Mouse (Mus musculus) left cerebral cortex, adult 8-10 months (tissue): ENCODE results near the gene Dnajc11. TPM values are rescaled to one million over a fixed set of nuclear protein-coding genes. Genes with fewer than 3 reads are reported as not detected.

Experiments
- total RNA-seq, 4 experiments: library from RNA; stranded (reverse); gene quantifications; 2 replicates each; pipeline ENCODE4 v1.2.4; 2022

Gene Dnajc11
- total RNA-seq, 4 experiments from 2014 or later = 51.5 to 75.7 (median 62.5) TPM

Other genes with a start within 250 kb of the Dnajc11 start
- 100 to 1,000 TPM; 236 to 263 (median 255) TPM for gene Camta1, start 71.8 kb upstream of the Dnajc11 start, total RNA-seq
- gene Thap3, start 55.3 kb downstream of the Dnajc11 start, total RNA-seq = 10 to 100 TPM; 17.5 to 27.0 (median 24.0) TPM
- gene Phf13, start 62.6 kb downstream of the Dnajc11 start, total RNA-seq = 10 to 100 TPM; 15.4 to 17.4 (median 15.8) TPM
- gene Klhl21, start 75.1 kb downstream of the Dnajc11 start, total RNA-seq = 10 to 100 TPM; 15.8 to 21.0 (median 19.3) TPM
- gene Zbtb48, start 94.0 kb downstream of the Dnajc11 start, total RNA-seq = 10 to 100 TPM; 11.7 to 17.5 (median 14.0) TPM
- gene Tas1r1, start 104.9 kb downstream of the Dnajc11 start, total RNA-seq = under 1 TPM; 0.61 to 0.94 (median 0.73) TPM
- 10 to 100 TPM; 15.7 to 18.2 (median 17.2) TPM for gene Nol9, start 105.6 kb downstream of the Dnajc11 start, total RNA-seq
- 10 to 100 TPM; 72.6 to 90.6 (median 82.4) TPM for gene Plekhg5, start 138.8 kb downstream of the Dnajc11 start, total RNA-seq
- 1 to 10 TPM; 4.3 to 9.8 (median 6.3) TPM for gene Tnfrsf25, start 182.2 kb downstream of the Dnajc11 start, total RNA-seq
- 1 to 10 TPM; 2.1 to 3.2 (median 2.6) TPM for gene Espn, start 218.7 kb downstream of the Dnajc11 start, total RNA-seq
- not detected for gene Hes2, start 225.2 kb downstream of the Dnajc11 start, total RNA-seq
- 100 to 1,000 TPM; 281 to 320 (median 303) TPM for gene Acot7, start 244.4 kb downstream of the Dnajc11 start, total RNA-seq